Mouse (Mus musculus) E14TG2a.4 (cell line): Measurements from ENCODE around the gene Zfp827.

Experiments
- H3K27me3 ChIP-seq: 2 replicates; pipeline ENCODE4 v1.6.1; 2014; ENCODE audit warnings: low read length, control low read depth; ENCODE audit not compliant: insufficient read depth
- H3K36me3 ChIP-seq: 2 replicates; pipeline ENCODE4 v1.6.1; 2014; ENCODE audit warnings: low read length, control low read depth; ENCODE audit not compliant: insufficient read depth
- H3K4me1 ChIP-seq: replicated peaks from 2 replicates; pipeline ENCODE4 v1.6.1; 2014; ENCODE audit warnings: low read depth, low read length, control low read depth
- H3K4me3 ChIP-seq: replicated peaks from 2 replicates; pipeline ENCODE4 v1.5.1; 2014; ENCODE audit warnings: mild to moderate bottlenecking, low read length
- H3K9me3 ChIP-seq: 2 replicates; pipeline ENCODE4 v1.6.1; 2014; ENCODE audit warnings: low read length, control low read depth
- CTCF ChIP-seq: conservative IDR thresholded peaks from 2 replicates; pipeline ENCODE4 v1.5.1; 2014; ENCODE audit warnings: low read length
- NANOG ChIP-seq: IDR thresholded peaks from 2 replicates; pipeline ENCODE4 v1.6.1; 2014; ENCODE audit warnings: borderline replicate concordance, low read length, mixed read lengths
- POU5F1 ChIP-seq: IDR thresholded peaks from 2 replicates; pipeline ENCODE4 v1.6.1; 2014; ENCODE audit warnings: low read length, borderline replicate concordance

The Zfp827 gene

GRCm38 (mm10) chr8:79139614-79140013, 111.4 kb downstream of the Zfp827 start:
- Histone ChIP-seq H3K4me3 (no peak overlapping the region), H3K9me3 (no peaks in the 10 kb centered on the region), H3K4me1 (0 out of 2 replicates have a peak, but pooled peaks cover 3% of the 10 kb centered on the region), H3K36me3 (peaks cover 83% of the 10 kb centered on the region), H3K27me3 (no peaks in the 10 kb centered on the region)
- no peak for TF ChIP-seq CTCF
- no peak for TF ChIP-seq NANOG
- no peak for TF ChIP-seq POU5F1

- peaks cover 87% of the 10 kb centered on the region for H3K36me3 ChIP-seq
- TF ChIP-seq CTCF (no peak), NANOG (no peak), POU5F1 (no peak)
- H3K4me3 ChIP-seq: no peak overlapping the region
- H3K4me1 ChIP-seq: 0 out of 2 replicates have a peak, but pooled peaks cover 3% of the 10 kb centered on the region
- no peaks in the 10 kb centered on the region for H3K27me3 ChIP-seq
- H3K9me3 ChIP-seq: no peaks in the 10 kb centered on the region
Observed at GRCm38 (mm10) chr8:79140981-79141380, 112.7 kb downstream of the Zfp827 start.

- Histone ChIP-seq H3K9me3 (no peaks in the 10 kb centered on the region), H3K27me3 (no peaks in the 10 kb centered on the region), H3K36me3 (peaks cover 81% of the 10 kb centered on the region), H3K4me1 (0 out of 2 replicates have a peak, but pooled peaks cover 3% of the 10 kb centered on the region), H3K4me3 (no peak overlapping the region)
- TF ChIP-seq CTCF (no peak), NANOG (no peak), POU5F1 (no peak)
Observed at GRCm38 (mm10) chr8:79141592-79141991, 113.4 kb downstream of the Zfp827 start.

- Histone ChIP-seq H3K9me3 (no peaks in the 10 kb centered on the region), H3K4me1 (peaks cover 5% of the 10 kb centered on the region), H3K27me3 (no peaks in the 10 kb centered on the region), H3K4me3 (no peak overlapping the region), H3K36me3 (peaks cover 67% of the 10 kb centered on the region)
- TF ChIP-seq POU5F1 (no peak), CTCF (no peak), NANOG (no peak)
Observed at GRCm38 (mm10) chr8:79143729-79144128, 115.5 kb downstream of the Zfp827 start.

- Histone ChIP-seq H3K4me3 (no peak overlapping the region), H3K36me3 (peaks cover 57% of the 10 kb centered on the region)
Observed at GRCm38 (mm10) chr8:79145210-79145609, 117.0 kb downstream of the Zfp827 start.

GRCm38 (mm10) chr8:79145626-79146025, 117.4 kb downstream of the Zfp827 start:
- TF ChIP-seq POU5F1: no peak
- no peak for TF ChIP-seq CTCF
- no peak for TF ChIP-seq NANOG
- Histone ChIP-seq H3K4me3 (no peak overlapping the region), H3K4me1 (peaks cover 7% of the 10 kb centered on the region), H3K36me3 (peaks cover 57% of the 10 kb centered on the region), H3K9me3 (no peaks in the 10 kb centered on the region), H3K27me3 (no peaks in the 10 kb centered on the region)

More at GRCm38 (mm10) chr8:79145210-79145609, 117.0 kb downstream of the Zfp827 start:
- H3K9me3 ChIP-seq: no peaks in the 10 kb centered on the region
- peaks cover 7% of the 10 kb centered on the region for H3K4me1 ChIP-seq
- no peaks in the 10 kb centered on the region for H3K27me3 ChIP-seq
- TF ChIP-seq POU5F1 (no peak), NANOG (no peak), CTCF (no peak)

- TF ChIP-seq NANOG (no peak), CTCF (no peak), POU5F1 (no peak)
Observed at GRCm38 (mm10) chr8:79148799-79149198, 120.6 kb downstream of the Zfp827 start.

GRCm38 (mm10) chr8:79149880-79150279, 121.6 kb downstream of the Zfp827 start:
- TF ChIP-seq CTCF (no peak), POU5F1 (no peak), NANOG (no peak)
- Histone ChIP-seq H3K4me3 (no peak overlapping the region), H3K27me3 (no peaks in the 10 kb centered on the region), H3K36me3 (peaks cover 22% of the 10 kb centered on the region), H3K4me1 (peaks cover 27% of the 10 kb centered on the region), H3K9me3 (no peaks in the 10 kb centered on the region)

More at GRCm38 (mm10) chr8:79148799-79149198, 120.6 kb downstream of the Zfp827 start:
- no peaks in the 10 kb centered on the region for H3K27me3 ChIP-seq
- H3K9me3 ChIP-seq: no peaks in the 10 kb centered on the region
- H3K36me3 ChIP-seq: peaks cover 27% of the 10 kb centered on the region
- no peak overlapping the region for H3K4me3 ChIP-seq
- H3K4me1 ChIP-seq: peaks cover 22% of the 10 kb centered on the region

GRCm38 (mm10) chr8:79150544-79151192, 122.4 kb downstream of the Zfp827 start:
- Histone ChIP-seq H3K27me3 (no peaks in the 10 kb centered on the region), H3K4me3 (no peak overlapping the region), H3K36me3 (peaks cover 18% of the 10 kb centered on the region), H3K4me1 (peaks cover 27% of the 10 kb centered on the region), H3K9me3 (no peaks in the 10 kb centered on the region)
- TF ChIP-seq POU5F1 (no peak), NANOG (no peak), CTCF (no peak)
